Mouse (Mus musculus): ENCODE data around the gene Echs1.

GRCm38 (mm10) chr7:140078711-140079110 lies 37.6 kb downstream of the Echs1 start:
- TF ChIP-seq POLR2A (IDR thresholded peaks at IDR 0.05; ENCODE audit: borderline replicate concordance, insufficient read depth, low read length) (no peak), CTCF (IDR thresholded peaks at IDR 0.05; ENCODE audit: borderline replicate concordance, insufficient read depth, low read depth, low read length) (peak; percentile 91)

Measured in cerebellum, adult 2 months (tissue).